Mouse (Mus musculus): ENCODE data around the gene Syne1. TPM values are rescaled to one million over a fixed set of nuclear protein-coding genes. Genes with fewer than 3 reads are reported as not detected.

The Syne1 gene
- polyA plus RNA-seq, 1 experiment from 2014 or later = 21.7 TPM

GRCm38 (mm10) chr10:5264418-5264817, 286.9 kb downstream of the Syne1 start:
- Histone ChIP-seq H3K36me3 (replicated peaks; ENCODE audit: control insufficient read depth, insufficient read depth) (peaks cover 4% of the 10 kb centered on the region; the same call in 1 of the 2 replicates), H3K27me3 (ENCODE audit: control insufficient read depth, insufficient read depth, low read length) (no peaks in the 10 kb centered on the region), H3K27ac (no peak overlapping the region; the same call in 1 of the 2 replicates), H3K4me1 (replicated peaks; ENCODE audit: control insufficient read depth, insufficient read depth, low read length) (0 out of 2 replicates have a peak, but pooled peaks cover 7% of the 10 kb centered on the region), H3K9me3 (ENCODE audit: control insufficient read depth, low read length) (no peaks in the 10 kb centered on the region), H3K4me3 (replicated peaks; ENCODE audit: low read length) (no peak overlapping the region), H3K9ac (no peak overlapping the region), H3K4me2 (replicated peaks) (no peak overlapping the region)
- DNase-seq (ENCODE audit: low spot score) (no peak), ATAC-seq (ENCODE audit: low FRiP score) (peak; percentile 61)
- WGBS = 52% methylated on average over 10 of the region's 10 CpGs

GRCm38 (mm10) chr10:5262636-5263035, 288.6 kb downstream of the Syne1 start:
- Histone ChIP-seq H3K9ac (no peak overlapping the region), H3K4me2 (replicated peaks) (no peak overlapping the region), H3K27ac (no peak overlapping the region), H3K4me1 (replicated peaks; ENCODE audit: control insufficient read depth, insufficient read depth, low read length) (0 out of 2 replicates have a peak, but pooled peaks cover 7% of the 10 kb centered on the region), H3K4me3 (replicated peaks; ENCODE audit: low read length) (no peak overlapping the region), H3K9me3 (ENCODE audit: control insufficient read depth, low read length) (no peaks in the 10 kb centered on the region), H3K27me3 (ENCODE audit: control insufficient read depth, insufficient read depth, low read length) (no peaks in the 10 kb centered on the region), H3K36me3 (replicated peaks; ENCODE audit: control insufficient read depth, insufficient read depth) (peaks cover 4% of the 10 kb centered on the region; the same call in 1 of the 2 replicates)
- DNase-seq (ENCODE audit: low spot score) (no peak), ATAC-seq (ENCODE audit: low FRiP score) (no peak)
- WGBS = 84% methylated on average over 8 of the region's 8 CpGs

- Histone ChIP-seq H3K4me2 (replicated peaks) (no peak overlapping the region), H3K9ac (no peak overlapping the region), H3K9me3 (ENCODE audit: control insufficient read depth, low read length) (0 out of 2 replicates have a peak, but pooled peaks cover 5% of the 10 kb centered on the region), H3K36me3 (replicated peaks; ENCODE audit: control insufficient read depth, insufficient read depth) (peaks cover 8% of the 10 kb centered on the region), H3K4me1 (replicated peaks; ENCODE audit: control insufficient read depth, insufficient read depth, low read length) (no peaks in the 10 kb centered on the region), H3K27me3 (ENCODE audit: control insufficient read depth, insufficient read depth, low read length) (no peaks in the 10 kb centered on the region), H3K4me3 (replicated peaks; ENCODE audit: low read length) (no peak overlapping the region), H3K27ac (no peak overlapping the region)
- ATAC-seq (ENCODE audit: low FRiP score) = no peak
- no peak for DNase-seq (ENCODE audit: low spot score)
Measured at GRCm38 (mm10) chr10:5256686-5257085, 294.6 kb downstream of the Syne1 start.

DNA sequence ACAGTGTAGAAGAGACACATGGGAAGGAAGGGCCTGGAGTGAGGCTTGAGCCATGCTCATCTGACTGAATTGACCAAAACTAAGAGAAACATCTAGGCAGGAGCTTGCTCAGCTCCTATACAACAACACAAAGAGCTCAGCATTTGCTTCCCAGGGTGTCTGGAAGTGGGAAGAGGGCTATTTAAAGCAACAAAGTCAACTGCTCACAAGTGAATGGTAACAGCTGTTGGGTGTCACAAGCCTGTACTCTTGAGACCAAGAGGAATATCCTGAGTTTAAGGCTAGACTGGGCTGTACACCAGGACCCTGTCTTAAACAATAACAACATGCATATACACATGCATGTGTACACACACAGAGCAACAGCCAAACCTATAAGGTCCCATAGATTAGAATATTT, 297.5 kb downstream of the Syne1 start:
- H3K4me3 ChIP-seq (replicated peaks; ENCODE audit: low read length) = no peak overlapping the region
- H3K4me2 ChIP-seq (replicated peaks) = no peak overlapping the region
- ATAC-seq (ENCODE audit: low FRiP score) (no peak), DNase-seq (ENCODE audit: low spot score) (no peak)
- H3K4me1 ChIP-seq (replicated peaks; ENCODE audit: control insufficient read depth, insufficient read depth, low read length) = no peaks in the 10 kb centered on the region
- H3K27ac ChIP-seq = no peak overlapping the region
- H3K9ac ChIP-seq = no peak overlapping the region
- H3K36me3 ChIP-seq (replicated peaks; ENCODE audit: control insufficient read depth, insufficient read depth) = peaks cover 4% of the 10 kb centered on the region; the same call in 1 of the 2 replicates
- H3K27me3 ChIP-seq (ENCODE audit: control insufficient read depth, insufficient read depth, low read length) = no peaks in the 10 kb centered on the region
- 0 out of 2 replicates have a peak, but pooled peaks cover 5% of the 10 kb centered on the region for H3K9me3 ChIP-seq (ENCODE audit: control insufficient read depth, low read length)

DNA sequence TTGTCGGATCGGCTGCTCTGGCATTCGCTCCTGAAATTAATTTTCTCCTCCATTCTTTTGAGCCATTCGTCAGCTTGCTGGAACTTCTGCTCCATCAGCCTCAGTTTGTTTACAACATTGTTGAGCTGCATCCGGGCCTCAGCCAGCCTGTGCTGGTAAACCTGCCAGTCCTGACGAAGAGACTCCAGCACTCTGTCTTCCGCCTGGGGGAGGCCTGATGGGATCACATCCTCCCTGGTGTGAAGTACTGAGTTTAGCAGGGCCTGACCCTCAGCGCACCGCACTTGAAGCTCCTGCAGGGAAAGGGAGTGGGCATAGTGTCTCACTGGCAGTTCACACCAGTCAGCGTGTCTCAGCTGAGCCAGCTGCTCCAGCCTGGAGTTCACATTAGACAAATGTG, 300.6 kb downstream of the Syne1 start:
- H3K9ac ChIP-seq = no peak overlapping the region
- 74% methylated on average over 10 of the region's 10 CpGs for WGBS
- H3K4me2 ChIP-seq (replicated peaks) = no peak overlapping the region
- H3K9me3 ChIP-seq (ENCODE audit: control insufficient read depth, low read length) = no peaks in the 10 kb centered on the region
- no peaks in the 10 kb centered on the region for H3K27me3 ChIP-seq (ENCODE audit: control insufficient read depth, insufficient read depth, low read length)
- H3K36me3 ChIP-seq (replicated peaks; ENCODE audit: control insufficient read depth, insufficient read depth) = 0 out of 2 replicates have a peak, but pooled peaks cover 4% of the 10 kb centered on the region
- ATAC-seq (ENCODE audit: low FRiP score) (no peak), DNase-seq (ENCODE audit: low spot score) (no peak)
- no peak overlapping the region for H3K4me3 ChIP-seq (replicated peaks; ENCODE audit: low read length)
- no peaks in the 10 kb centered on the region for H3K4me1 ChIP-seq (replicated peaks; ENCODE audit: control insufficient read depth, insufficient read depth, low read length)
- H3K27ac ChIP-seq = no peak overlapping the region

DNA sequence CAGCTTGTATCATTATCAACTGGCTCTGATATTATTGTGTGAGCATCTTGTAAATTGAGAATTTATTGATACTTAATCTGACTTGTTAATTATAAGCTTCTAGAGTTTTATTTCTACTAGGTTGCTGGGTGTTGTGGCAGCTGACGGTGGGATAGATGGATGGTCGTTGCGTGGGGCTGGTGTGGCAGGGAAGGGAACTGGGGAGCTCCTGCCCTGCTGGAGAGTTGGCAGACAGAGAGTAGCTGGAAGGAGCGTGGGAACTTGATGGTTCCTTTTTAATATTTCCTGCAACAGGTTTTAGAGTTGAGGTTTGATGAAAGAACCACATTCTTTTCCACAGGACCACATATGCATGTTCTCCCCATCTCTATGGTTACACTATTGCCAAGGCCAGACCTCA, 311.6 kb downstream of the Syne1 start:
- no peak for DNase-seq (ENCODE audit: low spot score)
- Histone ChIP-seq H3K9ac (no peak overlapping the region), H3K9me3 (ENCODE audit: control insufficient read depth, low read length) (no peaks in the 10 kb centered on the region), H3K4me1 (replicated peaks; ENCODE audit: control insufficient read depth, insufficient read depth, low read length) (no peaks in the 10 kb centered on the region), H3K4me2 (replicated peaks) (no peak overlapping the region), H3K36me3 (replicated peaks; ENCODE audit: control insufficient read depth, insufficient read depth) (peaks cover 5% of the 10 kb centered on the region; the same call in 1 of the 2 replicates), H3K4me3 (replicated peaks; ENCODE audit: low read length) (no peak overlapping the region), H3K27ac (no peak overlapping the region), H3K27me3 (ENCODE audit: control insufficient read depth, insufficient read depth, low read length) (no peaks in the 10 kb centered on the region)
- peak; percentile 59; the same call in 1 of the 2 replicates for ATAC-seq (ENCODE audit: low FRiP score)
- WGBS = 39% methylated on average over 4 of the region's 4 CpGs

- 37% methylated on average over 4 of the region's 4 CpGs for WGBS
- no peak overlapping the region for H3K27ac ChIP-seq
- DNase-seq (ENCODE audit: low spot score) = no peak
- H3K4me2 ChIP-seq (replicated peaks) = no peak overlapping the region
- H3K9me3 ChIP-seq (ENCODE audit: control insufficient read depth, low read length) = no peaks in the 10 kb centered on the region
- H3K27me3 ChIP-seq (ENCODE audit: control insufficient read depth, insufficient read depth, low read length) = no peaks in the 10 kb centered on the region
- H3K4me1 ChIP-seq (replicated peaks; ENCODE audit: control insufficient read depth, insufficient read depth, low read length) = no peaks in the 10 kb centered on the region
- no peak overlapping the region for H3K9ac ChIP-seq
- no peaks in the 10 kb centered on the region; the same call in 1 of the 2 replicates for H3K36me3 ChIP-seq (replicated peaks; ENCODE audit: control insufficient read depth, insufficient read depth)
- ATAC-seq (ENCODE audit: low FRiP score) = no peak
- no peak overlapping the region for H3K4me3 ChIP-seq (replicated peaks; ENCODE audit: low read length)
Measured at GRCm38 (mm10) chr10:5236926-5237325, 314.4 kb downstream of the Syne1 start.

- peaks cover under 1% of the 10 kb centered on the region; the same call in 1 of the 2 replicates for H3K36me3 ChIP-seq (replicated peaks; ENCODE audit: control insufficient read depth, insufficient read depth)
- ATAC-seq (ENCODE audit: low FRiP score) (no peak), DNase-seq (ENCODE audit: low spot score) (no peak)
- no peak overlapping the region for H3K9ac ChIP-seq
- H3K4me3 ChIP-seq (replicated peaks; ENCODE audit: low read length) = no peak overlapping the region
- H3K9me3 ChIP-seq (ENCODE audit: control insufficient read depth, low read length) = no peaks in the 10 kb centered on the region
- H3K27me3 ChIP-seq (ENCODE audit: control insufficient read depth, insufficient read depth, low read length) = no peaks in the 10 kb centered on the region
- H3K27ac ChIP-seq = no peak overlapping the region
- 79% methylated on average over 3 of the region's 3 CpGs for WGBS
- H3K4me1 ChIP-seq (replicated peaks; ENCODE audit: control insufficient read depth, insufficient read depth, low read length) = no peaks in the 10 kb centered on the region
- no peak overlapping the region for H3K4me2 ChIP-seq (replicated peaks)
Measured at GRCm38 (mm10) chr10:5236171-5236570, 315.1 kb downstream of the Syne1 start.

GRCm38 (mm10) chr10:5234721-5235501, 316.4 kb downstream of the Syne1 start:
- H3K4me3 ChIP-seq (replicated peaks; ENCODE audit: low read length) = no peak overlapping the region
- H3K4me1 ChIP-seq (replicated peaks; ENCODE audit: control insufficient read depth, insufficient read depth, low read length) = no peaks in the 10 kb centered on the region
- no peak overlapping the region for H3K4me2 ChIP-seq (replicated peaks)
- H3K27ac ChIP-seq = no peak overlapping the region
- 79% methylated on average over 9 of the region's 9 CpGs for WGBS
- H3K9me3 ChIP-seq (ENCODE audit: control insufficient read depth, low read length) = no peaks in the 10 kb centered on the region
- ATAC-seq (ENCODE audit: low FRiP score) = no peak
- no peaks in the 10 kb centered on the region for H3K27me3 ChIP-seq (ENCODE audit: control insufficient read depth, insufficient read depth, low read length)
- no peak overlapping the region for H3K9ac ChIP-seq
- no peak for DNase-seq (ENCODE audit: low spot score)
- H3K36me3 ChIP-seq (replicated peaks; ENCODE audit: control insufficient read depth, insufficient read depth) = peaks cover 3% of the 10 kb centered on the region; the same call in 1 of the 2 replicates
